Mouse (Mus musculus): ENCODE measurements around the gene Cebpg.

Cebpg gene

GRCm38 (mm10) chr7:35015252-35015651 lies 41.1 kb downstream of the Cebpg start:
- no peak for TF ChIP-seq GATA4 (IDR thresholded peaks at IDR 0.05; ENCODE audit: insufficient replicate concordance, low read length)

DNA sequence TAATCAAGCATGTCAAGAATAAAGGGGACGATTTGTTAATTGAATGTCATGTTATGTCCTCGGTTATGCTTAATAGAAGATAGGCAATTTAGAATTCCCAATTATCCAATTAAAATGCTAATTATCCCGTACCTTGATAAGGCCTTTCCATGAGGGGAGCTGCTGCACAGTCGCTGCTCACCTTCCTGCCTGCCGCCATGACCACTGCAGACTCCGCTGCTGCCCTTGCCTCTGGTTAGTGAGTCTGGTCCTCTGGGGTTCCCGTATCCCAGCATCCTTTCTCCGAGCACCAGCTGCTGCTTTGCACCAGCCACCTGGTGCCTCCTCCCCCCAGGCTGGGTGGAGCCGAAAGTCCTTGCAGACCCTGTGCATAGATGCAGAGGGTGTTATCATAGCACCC lies 43.1 kb downstream of the Cebpg start:
- no peak for TF ChIP-seq GATA4 (IDR thresholded peaks at IDR 0.05; ENCODE audit: insufficient replicate concordance, low read length)

DNA sequence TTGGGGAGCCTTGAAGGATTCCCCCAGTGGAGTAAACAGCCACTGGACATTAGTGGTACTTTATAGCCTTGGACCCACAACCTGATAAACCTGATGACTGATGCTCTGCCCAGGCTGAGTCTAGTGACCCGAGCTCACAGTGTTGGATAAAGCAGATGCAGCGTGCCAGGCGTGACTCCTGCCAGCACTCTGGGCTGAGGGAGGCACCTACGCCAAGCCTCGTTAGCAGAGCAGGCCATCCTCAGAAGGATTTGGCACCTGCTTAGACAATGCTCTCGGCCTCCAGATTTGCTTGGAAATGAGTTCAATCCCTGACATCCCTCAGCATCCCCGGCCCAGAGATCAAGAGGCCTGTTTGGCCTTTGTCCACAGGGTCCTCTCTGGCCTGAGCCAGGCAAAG lies 49.7 kb downstream of the Cebpg start:
- TF ChIP-seq GATA4 (IDR thresholded peaks at IDR 0.05; ENCODE audit: insufficient replicate concordance, low read length), result no peak

- no peak for TF ChIP-seq GATA4 (IDR thresholded peaks at IDR 0.05; ENCODE audit: insufficient replicate concordance, low read length)
These were observed 53.1 kb downstream of the Cebpg start for GRCm38 (mm10) chr7:35003171-35003737.

DNA sequence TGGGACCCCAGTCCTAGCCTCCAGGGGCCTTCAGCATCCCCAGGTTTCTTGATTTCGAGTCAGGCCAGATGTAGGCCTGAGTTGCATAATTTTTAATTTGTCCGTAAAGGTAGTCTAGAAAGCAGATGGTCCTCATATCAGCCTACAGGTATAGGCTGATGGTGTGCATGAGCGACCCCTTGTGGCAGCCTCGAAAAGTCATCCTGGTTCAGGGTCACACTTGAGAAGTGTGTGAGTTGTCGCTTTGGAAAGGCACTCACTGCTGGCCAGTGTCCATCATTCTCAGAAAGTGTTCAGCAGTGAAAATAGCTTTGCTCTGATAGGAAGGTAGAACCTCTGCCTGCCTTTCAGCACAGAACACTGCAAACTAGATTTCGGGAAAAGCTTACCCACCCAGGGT lies 55.5 kb downstream of the Cebpg start:
- no peak for TF ChIP-seq GATA4 (IDR thresholded peaks at IDR 0.05; ENCODE audit: insufficient replicate concordance, low read length)
